Comparison of ENCODE assay signal across 18 mouse cellular contexts in genomic region chr5:37389808-37390495, GRCm38 (mm10). TPM values are rescaled to one million over a fixed set of nuclear protein-coding genes. Genes with fewer than 3 reads are reported as not detected.
DNase-seq lines count a peak whose midpoint lies in the region; ATAC-seq and TF ChIP-seq lines count a peak whose summit lies in the region.
"Had no signal": no experiment of that assay in that cellular context is flagged by ENCODE, and none has a peak within 500 bp of the region (broad histone marks: within the 10 kb centered on the region; RNA-seq: fewer than 3 reads in every experiment).

No protein-coding gene starts in this region.

- TF ChIP-seq CTCF in kidney, postnatal 0 days (IDR thresholded peaks at IDR 0.05; ENCODE audit: low read depth): no peak

- H3K4me2 ChIP-seq in kidney, postnatal 0 days (ENCODE audit: low read length): no peak overlapping the region
- no peak overlapping the region for H3K4me2 ChIP-seq in midbrain, embryonic 13.5 days (replicated peaks)
- H3K4me2 ChIP-seq: heart, embryonic 13.5 days; lung, embryonic 15.5 days had no signal

- 0 out of 2 replicates have a peak, but pooled peaks have one; percentile 28 for ATAC-seq in cerebellum, adult (ENCODE audit: insufficient number of reproducible peaks, low FRiP score, low TSS enrichment)
- ATAC-seq in kidney, postnatal 0 days (replicated peaks; ENCODE audit: low FRiP score, low read depth): no peak; the same call in 1 of the 2 replicates
- ATAC-seq in midbrain, embryonic 13.5 days: no peak
- ATAC-seq: hindbrain, embryonic 16.5 days; intestine, embryonic 16.5 days had no signal

- peak overlapping the region; percentile 27; the same call in 1 of the 2 replicates for H3K27ac ChIP-seq in kidney, postnatal 0 days
- H3K27ac ChIP-seq in midbrain, embryonic 13.5 days: no peak overlapping the region
- H3K27ac ChIP-seq in heart, embryonic 10.5 days: no peak overlapping the region
- H3K27ac ChIP-seq: forebrain, embryonic 10.5 days; gastrocnemius, adult 2 months; heart, embryonic 13.5 days; liver, embryonic 14.5 days; lung, embryonic 15.5 days; macrophage; midbrain, embryonic 10.5 days had no signal

- no peaks in the 10 kb centered on the region for H3K4me1 ChIP-seq in kidney, postnatal 0 days (replicated peaks; ENCODE audit: insufficient read depth, low read length)
- H3K4me1 ChIP-seq in midbrain, embryonic 13.5 days (replicated peaks): peaks cover 5% of the 10 kb centered on the region
- peaks cover 4% of the 10 kb centered on the region; the same call in 1 of the 2 replicates for H3K4me1 ChIP-seq in heart, embryonic 10.5 days
- H3K4me1 ChIP-seq: forebrain, embryonic 10.5 days; lung, embryonic 15.5 days; midbrain, embryonic 10.5 days had no signal

- no peaks in the 10 kb centered on the region for H3K27me3 ChIP-seq in kidney, postnatal 0 days (ENCODE audit: insufficient read depth, low read length)
- H3K27me3 ChIP-seq in midbrain, embryonic 13.5 days: no peaks in the 10 kb centered on the region
- H3K27me3 ChIP-seq in heart, embryonic 10.5 days (ENCODE audit: insufficient read depth, poor library complexity, severe bottlenecking): no peaks in the 10 kb centered on the region
- H3K27me3 ChIP-seq: heart, embryonic 13.5 days; lung, embryonic 15.5 days had no signal

- DNase-seq in cerebellum, postnatal 4 days (ENCODE audit: low spot score in 2 of 2): no peak
- peak; percentile 5 for DNase-seq in kidney, postnatal 0 days (ENCODE audit: low spot score)
- DNase-seq in kidney, postnatal 14 days: no peak
- peak; percentile 69 to 74 for DNase-seq in cerebellum, postnatal 25 days
- DNase-seq in heart, embryonic 10.5 days (ENCODE audit: low spot score): no peak
- no peak for DNase-seq in right cerebral cortex, postnatal 4 days
- DNase-seq: adrenal gland, adult 2 months; gastrocnemius, adult 2 months had no signal

- no peak overlapping the region for H3K4me3 ChIP-seq in kidney, postnatal 0 days (replicated peaks; ENCODE audit: low read depth, low read length)
- no peak overlapping the region for H3K4me3 ChIP-seq in midbrain, embryonic 13.5 days (replicated peaks)
- no peak overlapping the region for H3K4me3 ChIP-seq in heart, embryonic 10.5 days
- H3K4me3 ChIP-seq: forebrain, embryonic 10.5 days; gastrocnemius, adult 2 months; heart, embryonic 13.5 days; lung, embryonic 15.5 days; midbrain, embryonic 10.5 days had no signal

- no peak overlapping the region for H3K9ac ChIP-seq in kidney, postnatal 0 days (ENCODE audit: low read depth, low read length)
- no peak overlapping the region for H3K9ac ChIP-seq in midbrain, embryonic 13.5 days (replicated peaks)
- H3K9ac ChIP-seq: heart, embryonic 13.5 days; liver, embryonic 14.5 days; lung, embryonic 15.5 days had no signal

- WGBS in kidney, postnatal 0 days: 52% methylated on average over 13 of the region's 13 CpGs
- WGBS in midbrain, embryonic 13.5 days: 80% methylated on average over 13 of the region's 13 CpGs
- WGBS in heart, embryonic 10.5 days: 71% methylated on average over 13 of the region's 13 CpGs

- peaks cover 36% of the 10 kb centered on the region for H3K36me3 ChIP-seq in kidney, postnatal 0 days (ENCODE audit: insufficient read depth, low read length)
- H3K36me3 ChIP-seq in midbrain, embryonic 13.5 days: 0 out of 2 replicates have a peak, but pooled peaks cover 8% of the 10 kb centered on the region
- peaks cover 62% of the 10 kb centered on the region for H3K36me3 ChIP-seq in heart, embryonic 10.5 days

- no peaks in the 10 kb centered on the region for H3K9me3 ChIP-seq in kidney, postnatal 0 days (replicated peaks; ENCODE audit: low read length)
- no peaks in the 10 kb centered on the region for H3K9me3 ChIP-seq in midbrain, embryonic 13.5 days
- no peaks in the 10 kb centered on the region for H3K9me3 ChIP-seq in heart, embryonic 10.5 days
- H3K9me3 ChIP-seq: forebrain, embryonic 10.5 days; heart, embryonic 13.5 days; lung, embryonic 15.5 days; midbrain, embryonic 10.5 days had no signal

RNA-seq across cellular contexts. Expression of gene Evc2, which starts 51.7 kb away (rescaled TPM):
- 16.3 and 17.7 TPM in 2 replicates for polyA plus RNA-seq in kidney, postnatal 0 days (2015; fragmentation: Nextera tagmentation; extraction: Ambion mirVana)
- polyA plus RNA-seq in midbrain, embryonic 13.5 days (2015; fragmentation: Nextera tagmentation; extraction: Ambion mirVana): 6.2 and 7.5 TPM in 2 replicates
- polyA plus RNA-seq in heart, embryonic 10.5 days (2016; fragmentation: Nextera tagmentation; extraction: Ambion mirVana): 14.4 and 14.9 TPM in 2 replicates
- polyA plus RNA-seq: macrophage had no signal

RNA-seq across cellular contexts. Expression of gene Evc, which starts 53.3 kb away (rescaled TPM):
- 13.8 and 15.9 TPM in 2 replicates for polyA plus RNA-seq in kidney, postnatal 0 days (2015; fragmentation: Nextera tagmentation; extraction: Ambion mirVana)
- 7.4 and 8.9 TPM in 2 replicates for polyA plus RNA-seq in midbrain, embryonic 13.5 days (2015; fragmentation: Nextera tagmentation; extraction: Ambion mirVana)
- 6.4 and 9.7 TPM in 2 replicates for polyA plus RNA-seq in heart, embryonic 10.5 days (2016; fragmentation: Nextera tagmentation; extraction: Ambion mirVana)
- polyA plus RNA-seq: macrophage had no signal

Comparison
In these comparisons a context has a peak if more than half of its experiments do, and no peak if none do; other contexts are left out.
1. DNase-seq: peak in kidney, postnatal 0 days (single experiment) and cerebellum, postnatal 25 days (2 of 2); none in cerebellum, postnatal 4 days (0 of 2), kidney, postnatal 14 days (single experiment), heart, embryonic 10.5 days (single experiment) and right cerebral cortex, postnatal 4 days (single experiment).